Mouse (Mus musculus): Measurements from ENCODE around the gene Slc38a2.

- peak; percentile 97 for TF ChIP-seq POLR2A (IDR thresholded peaks at IDR 0.05; ENCODE audit: insufficient read depth, low read depth, low read length)
- peak; percentile 63 for TF ChIP-seq CTCF (IDR thresholded peaks at IDR 0.05)
Measured at GRCm38 (mm10) chr15:96699521-96700511, at the start of gene Slc38a2.
